Mouse (Mus musculus) inflammation-experienced regulatory T-cells, adult 6 months (primary cell): ENCODE results near the gene Eaf2. TPM values are rescaled to one million over a fixed set of nuclear protein-coding genes. Genes with fewer than 3 reads are reported as not detected.
A peak's percentile ranks its signal among the peaks of the same experiment; 100 is the strongest.
"Not testable (repeated sequence)": the region's sequence is repeated elsewhere in the genome, so short reads cannot be mapped to it uniquely, and the experiment has no call there.

Experiments
- ATAC-seq: one replicate; pipeline ENCODE4 v1.8.0; 2017
- polyA plus RNA-seq, 3 experiments: library from polyadenylated mRNA; unstranded; fragments of 100-300 nt; shearing (Covaris generic); gene quantifications; one replicate each; pipeline ENCODE4 v1.2.1; 2017

The Eaf2 gene
- 1 to 10 TPM in 1 of 3 experiments, under 1 TPM in 2; 0.36 to 2.0 (median 0.63) TPM for polyA plus RNA-seq

DNA sequence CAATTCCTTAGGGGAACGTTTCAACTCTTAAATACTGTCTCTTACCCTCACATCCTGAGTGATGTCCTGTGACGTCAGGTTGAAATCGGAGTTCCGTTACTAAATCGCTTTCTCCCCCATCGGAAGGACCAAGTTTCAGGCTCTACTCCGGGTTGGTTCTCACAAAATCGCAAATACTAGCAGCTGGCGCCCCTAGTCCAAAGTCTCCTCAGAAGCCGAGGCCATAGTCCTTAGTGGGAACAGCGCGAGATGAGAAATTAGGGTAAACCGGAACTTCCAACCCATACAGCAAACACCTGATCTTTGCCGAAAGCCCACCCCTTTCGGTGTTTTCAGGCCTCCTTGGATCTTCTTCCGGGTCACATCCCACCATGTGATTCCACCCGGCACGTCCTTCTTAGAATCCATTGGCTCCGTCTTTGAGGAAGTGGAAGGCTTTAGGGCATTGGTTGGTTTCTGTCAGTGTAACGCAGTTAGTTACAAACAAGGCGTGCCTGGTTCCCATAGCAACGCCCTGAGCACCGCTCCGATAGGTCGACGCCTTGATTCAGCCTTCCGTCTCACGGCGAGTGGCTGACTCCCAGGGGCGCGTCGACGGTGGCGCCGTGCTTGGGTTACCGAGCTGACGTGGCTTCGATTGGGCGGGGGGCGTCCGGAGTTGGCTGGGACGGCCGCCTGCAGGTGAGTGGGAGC is at the start of gene Eaf2, which contains the start of gene Golgb1:
Gene Eaf2 (minus strand): TSS at position 421 of the 693 bp plus-strand sequence.
Gene Golgb1 (plus strand): TSS at position 558 of the 693 bp plus-strand sequence.
- peak; percentile 97 for ATAC-seq

DNA sequence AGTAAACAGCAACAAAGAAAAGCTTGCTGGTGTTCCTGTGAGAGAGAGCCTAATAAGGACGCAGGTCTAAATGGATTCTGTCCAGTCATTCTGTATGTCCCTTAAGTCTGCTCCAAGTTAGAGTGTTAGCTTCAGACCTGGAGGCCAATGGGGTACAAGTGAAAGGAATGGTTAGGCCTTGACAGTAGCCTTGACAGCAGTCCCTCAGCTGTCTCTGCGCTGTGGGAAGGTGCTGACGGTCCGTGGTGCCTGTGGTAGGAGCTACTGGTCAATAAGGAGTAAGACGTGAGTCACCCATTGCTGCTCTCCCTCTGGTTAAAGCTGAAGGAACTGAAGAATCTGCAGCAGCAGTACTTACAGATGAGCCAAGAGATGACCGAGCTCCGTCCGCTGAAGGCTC is 49.5 kb upstream of the Eaf2 start:
- no peak for ATAC-seq

DNA sequence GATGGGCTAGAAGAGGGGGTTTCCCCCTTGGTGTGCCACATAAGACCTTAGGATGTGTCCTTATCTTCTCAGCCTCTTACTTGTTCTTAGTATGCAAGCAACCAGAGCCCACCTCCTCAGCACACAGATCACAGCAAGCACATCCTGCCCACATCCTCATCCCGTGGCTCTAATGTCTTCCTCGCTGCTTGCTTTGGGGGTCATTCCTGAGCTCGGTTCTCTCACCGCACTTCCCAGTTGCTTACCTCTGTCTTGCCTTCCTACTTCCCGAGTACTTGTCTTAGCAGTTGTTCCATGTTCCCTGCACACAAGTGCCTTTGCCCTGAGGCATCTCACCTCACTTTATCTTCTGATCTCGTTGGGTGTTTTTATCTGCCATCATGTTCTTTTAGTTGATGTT is 47.2 kb upstream of the Eaf2 start:
- ATAC-seq, result peak; percentile 87

DNA sequence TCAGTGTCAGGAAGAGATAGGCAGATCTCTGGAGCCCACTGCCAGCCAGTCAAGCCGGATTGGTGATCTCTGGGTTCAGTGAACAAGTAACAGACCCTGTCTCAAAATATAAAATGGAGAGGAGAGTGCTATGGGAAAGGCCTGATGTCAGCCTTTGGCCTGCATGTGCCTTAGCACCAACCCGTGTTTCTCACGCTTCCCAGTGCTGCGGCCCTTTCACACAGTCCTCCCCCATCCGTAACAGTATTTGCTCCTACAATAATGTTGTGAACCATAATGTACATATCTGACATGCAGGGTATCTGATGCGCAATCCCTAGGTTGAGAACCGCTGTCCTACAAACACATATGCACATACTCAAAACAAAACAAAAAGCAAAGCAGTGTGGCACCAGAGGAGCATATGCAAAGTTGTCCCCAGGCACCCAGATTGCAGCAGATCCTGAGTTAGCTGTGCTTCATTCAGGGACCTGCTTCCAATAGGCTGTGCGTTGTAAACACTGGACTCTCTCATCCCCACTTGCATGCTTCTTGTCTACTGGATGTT is 46.3 kb upstream of the Eaf2 start:
- no peak for ATAC-seq

DNA sequence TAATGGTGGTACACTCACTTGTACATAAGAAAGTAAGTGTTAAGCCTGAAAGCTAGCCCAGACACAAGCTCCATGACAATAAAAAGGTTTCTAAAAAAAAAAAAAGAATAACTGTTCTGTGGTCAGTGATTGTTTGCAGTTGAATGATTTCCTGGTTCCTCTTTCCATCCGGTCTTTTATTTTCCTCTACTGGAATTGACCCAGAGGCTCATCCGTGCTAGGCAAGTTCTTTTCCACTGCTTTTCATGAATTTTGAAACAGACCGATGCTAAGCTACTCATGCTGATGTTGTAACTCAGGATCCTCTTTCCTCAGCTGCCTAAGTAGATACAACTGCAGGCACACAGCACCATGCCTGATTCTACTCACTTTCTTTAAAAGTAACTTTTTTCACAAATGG is 45.6 kb upstream of the Eaf2 start:
- ATAC-seq, result no peak

DNA sequence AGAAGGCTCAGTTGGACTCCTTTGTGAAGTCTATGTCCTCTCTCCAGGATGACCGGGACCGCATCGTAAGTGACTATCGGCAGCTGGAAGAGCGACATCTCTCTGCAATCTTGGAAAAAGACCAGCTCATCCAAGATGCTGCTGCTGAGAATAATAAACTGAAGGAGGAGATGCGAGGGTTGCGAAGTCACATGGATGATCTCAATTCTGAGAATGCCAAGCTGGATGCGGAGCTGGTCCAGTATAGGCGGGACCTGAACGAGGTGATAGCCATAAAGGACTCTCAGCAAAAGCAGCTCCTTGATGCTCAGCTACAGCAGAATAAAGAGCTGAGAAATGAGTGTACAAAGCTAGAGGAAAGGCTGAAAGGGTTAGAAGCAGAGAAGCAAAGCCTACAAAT is 43.7 kb upstream of the Eaf2 start:
- ATAC-seq, result no peak

DNA sequence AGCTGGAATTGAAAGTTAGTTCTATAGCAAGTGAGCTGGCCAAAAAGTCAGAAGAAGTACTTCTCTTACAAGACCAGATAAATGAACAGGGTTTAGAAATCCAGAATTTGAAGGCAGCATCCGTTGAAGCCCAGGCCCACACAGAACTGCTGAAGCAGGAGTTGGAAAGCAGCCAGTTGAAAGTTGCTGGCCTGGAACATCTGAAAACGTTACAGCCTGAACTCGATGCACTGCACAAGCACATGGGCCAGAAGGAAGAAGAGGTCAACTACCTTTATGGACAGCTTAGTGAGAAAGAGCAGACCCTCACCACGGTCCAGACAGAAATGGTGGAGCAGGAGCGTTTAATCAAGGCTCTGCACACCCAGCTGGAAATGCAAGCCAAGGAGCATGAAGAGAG is 39.4 kb upstream of the Eaf2 start:
- no peak for ATAC-seq

DNA sequence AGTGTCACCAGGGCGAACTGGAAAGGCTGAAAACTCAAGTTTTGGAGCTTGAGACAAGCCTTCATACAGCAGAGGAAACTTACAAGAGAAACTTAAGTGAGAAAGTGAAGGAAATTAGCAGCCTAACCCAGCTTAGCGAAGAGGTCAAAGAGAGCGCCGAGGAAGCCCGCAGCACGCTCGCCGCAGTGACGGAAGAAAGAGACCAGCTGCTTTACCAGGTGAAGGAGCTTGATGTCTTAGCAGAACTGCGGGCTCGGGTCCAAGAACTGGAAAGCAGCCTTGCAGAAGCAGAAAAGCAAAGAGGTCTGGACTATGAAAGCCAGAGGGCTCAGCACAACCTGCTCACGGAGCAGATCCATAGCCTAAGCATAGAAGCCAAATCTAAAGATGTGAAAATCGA is 37.5 kb upstream of the Eaf2 start:
- ATAC-seq, result no peak

DNA sequence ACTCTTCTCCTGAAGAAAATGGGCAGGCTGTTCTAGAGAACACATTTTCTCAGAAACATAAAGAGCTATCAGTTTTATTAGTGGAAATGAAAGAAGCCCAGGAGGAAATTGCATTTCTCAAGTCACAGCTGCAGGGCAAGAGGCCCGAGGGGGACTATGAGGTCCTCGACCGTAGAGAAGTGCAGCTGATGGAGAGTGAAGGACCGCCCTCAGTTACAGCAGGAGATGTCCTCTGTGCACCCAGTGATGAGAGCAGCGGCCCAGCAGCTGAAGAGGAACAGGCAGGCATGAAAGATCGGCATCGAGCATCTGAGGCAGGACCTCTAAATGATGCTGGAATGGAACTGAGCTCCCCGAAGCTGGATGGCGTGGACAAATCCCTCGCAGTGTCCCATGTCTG is 37.1 kb upstream of the Eaf2 start:
- ATAC-seq, result no peak

DNA sequence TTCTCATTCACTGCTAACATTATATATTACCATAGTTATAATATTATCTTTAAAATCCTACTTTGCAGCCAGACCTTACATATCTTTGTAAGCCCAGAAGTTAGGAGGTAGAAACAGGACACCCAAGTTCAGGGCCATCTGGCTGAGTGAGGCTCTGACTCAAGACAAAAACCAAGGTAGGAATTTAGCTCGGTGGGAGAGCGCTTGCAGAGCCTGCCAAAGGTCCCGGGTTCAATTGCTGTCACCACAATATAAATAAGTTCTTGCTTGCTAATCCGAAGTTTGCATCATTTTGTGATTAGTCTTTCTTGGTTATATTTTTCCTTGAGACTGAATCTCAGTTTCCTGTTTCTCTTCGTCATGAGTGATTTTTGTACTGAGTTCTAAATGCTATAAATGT is 28.4 kb upstream of the Eaf2 start:
- no peak for ATAC-seq

DNA sequence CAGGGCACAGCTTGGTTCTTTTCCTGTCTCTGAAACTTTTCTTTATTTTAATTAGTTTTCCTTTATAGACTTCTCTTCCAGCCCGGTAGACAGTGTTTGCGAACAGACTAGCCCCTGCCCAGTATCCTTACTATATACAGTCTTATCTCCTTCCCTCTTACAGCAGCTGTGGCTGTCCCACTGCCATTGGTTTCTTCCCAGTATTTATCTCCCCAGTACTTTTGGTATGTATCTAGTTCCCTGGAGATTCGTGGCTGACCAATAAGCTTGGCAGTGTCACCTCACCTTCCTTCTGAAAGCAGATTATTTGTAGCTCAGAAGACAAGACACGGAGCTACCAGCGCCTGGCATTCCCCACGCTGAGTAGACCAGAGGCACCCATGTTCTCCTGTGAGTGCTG is 21.9 kb upstream of the Eaf2 start:
- ATAC-seq, result no peak

DNA sequence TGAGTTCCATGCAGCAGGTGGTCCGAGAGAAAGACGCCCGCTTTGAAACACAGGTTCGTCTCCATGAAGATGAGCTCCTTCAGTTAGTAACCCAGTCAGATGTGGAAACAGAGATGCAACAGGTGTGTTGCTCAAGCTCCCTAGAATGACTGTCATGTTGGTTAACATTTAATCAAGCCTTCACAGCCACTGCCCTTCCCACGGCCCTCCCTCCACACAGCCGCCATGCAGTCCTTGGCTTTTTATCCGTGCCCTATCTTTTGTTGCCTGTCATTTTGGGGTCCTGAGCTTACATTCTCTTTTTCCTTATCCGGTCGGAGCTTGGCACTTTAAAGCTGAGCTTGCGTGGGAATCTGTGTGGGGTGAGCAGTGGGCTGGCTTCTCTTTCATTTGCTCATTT is 18.5 kb upstream of the Eaf2 start:
- no peak for ATAC-seq

DNA sequence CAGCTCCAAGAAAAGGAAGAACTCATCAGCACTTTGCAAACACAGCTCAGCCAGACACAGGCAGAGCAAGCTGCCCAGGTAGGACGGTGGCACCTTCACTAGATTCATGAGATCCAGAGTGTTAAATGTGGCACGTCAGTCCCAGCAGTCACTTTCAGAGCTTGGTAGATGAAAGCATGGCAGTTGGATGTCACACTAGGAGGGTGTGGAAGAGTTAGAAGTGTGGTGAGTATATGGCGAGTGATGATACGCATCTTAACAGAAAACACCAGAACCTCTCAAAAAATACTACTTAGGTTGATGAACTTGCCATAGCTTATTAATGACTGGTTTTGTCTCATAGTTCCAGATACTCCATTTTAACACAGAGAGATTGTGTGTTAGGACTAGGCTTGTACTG is 16.6 kb upstream of the Eaf2 start:
- no peak for ATAC-seq

DNA sequence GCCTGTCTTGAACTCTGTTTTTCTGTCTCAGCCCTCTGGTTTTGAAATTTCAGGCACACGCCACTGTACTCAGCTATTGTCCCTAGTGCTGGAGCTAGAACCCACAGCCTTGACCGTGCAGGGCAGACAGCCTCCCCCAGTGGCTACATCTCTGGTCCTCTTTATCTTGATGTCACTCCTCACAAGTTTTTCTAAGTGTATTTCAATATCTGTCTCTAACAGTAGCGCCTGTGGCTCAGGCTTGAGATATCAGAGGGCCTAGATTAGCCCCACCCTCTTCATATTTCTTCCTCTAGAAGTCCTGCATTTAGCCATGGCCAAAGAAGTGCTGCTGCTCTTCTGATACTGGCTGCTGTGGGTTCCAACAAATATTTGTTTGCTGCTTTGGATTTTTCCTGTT is 15.8 kb upstream of the Eaf2 start:
- no peak for ATAC-seq

DNA sequence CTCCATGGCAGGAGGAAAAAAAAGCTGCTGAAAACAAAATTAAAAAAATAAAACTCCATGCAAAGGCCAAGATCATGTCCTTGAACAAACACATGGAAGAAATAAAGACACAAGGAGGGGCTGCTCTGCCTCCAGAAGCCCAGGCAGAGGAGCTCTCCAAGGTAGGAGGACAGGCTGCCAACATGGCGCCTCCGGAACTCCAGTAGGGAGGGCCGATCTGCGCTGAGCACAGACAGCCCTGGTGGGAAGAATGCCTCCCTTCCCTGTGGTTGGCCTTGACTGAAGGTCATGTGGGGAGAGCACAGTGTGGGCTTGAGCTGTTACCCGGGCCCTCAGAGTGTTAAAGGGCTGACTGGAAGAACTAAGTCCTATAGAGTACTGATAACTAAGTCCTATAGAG is 12.7 kb upstream of the Eaf2 start:
- no peak for ATAC-seq

DNA sequence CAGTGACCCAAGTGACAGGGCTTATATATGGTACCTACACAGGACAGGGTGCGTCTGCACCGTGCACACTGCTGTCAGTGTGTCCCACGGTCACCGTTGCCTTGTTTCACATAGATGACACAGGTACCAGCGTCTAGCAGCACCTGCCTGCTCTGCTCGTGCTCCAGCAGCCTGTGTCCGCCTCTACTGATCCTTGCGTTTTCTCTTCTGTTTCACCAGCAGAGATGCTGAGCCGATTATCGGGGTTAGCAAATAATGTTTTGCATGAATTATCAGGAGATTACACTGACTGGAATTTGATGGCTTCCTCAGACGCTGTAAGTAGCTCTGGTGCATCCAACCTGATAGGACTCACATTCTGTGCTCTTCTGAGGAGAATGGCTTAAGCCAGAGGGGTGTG is 11.1 kb upstream of the Eaf2 start:
- no peak for ATAC-seq

DNA sequence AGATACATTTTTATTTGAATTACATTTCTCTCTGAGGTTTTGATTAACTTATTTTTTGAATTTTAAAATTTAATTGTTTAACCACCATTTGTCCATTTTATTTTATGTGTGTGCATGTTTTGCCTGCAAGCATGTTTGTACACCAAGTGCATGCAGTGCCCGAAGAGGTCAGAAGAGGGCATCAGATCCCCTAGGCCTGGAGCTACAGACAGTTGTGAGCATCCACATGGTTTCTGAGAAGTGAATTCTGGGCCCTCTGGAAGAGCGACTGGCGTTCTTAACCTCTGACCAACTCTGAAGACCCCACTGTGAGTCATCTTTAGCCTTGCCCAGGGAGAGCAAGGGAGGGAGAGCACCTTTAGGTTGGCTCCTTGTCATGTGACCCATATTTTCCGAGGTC is 10.1 kb upstream of the Eaf2 start:
- ATAC-seq, result no peak

DNA sequence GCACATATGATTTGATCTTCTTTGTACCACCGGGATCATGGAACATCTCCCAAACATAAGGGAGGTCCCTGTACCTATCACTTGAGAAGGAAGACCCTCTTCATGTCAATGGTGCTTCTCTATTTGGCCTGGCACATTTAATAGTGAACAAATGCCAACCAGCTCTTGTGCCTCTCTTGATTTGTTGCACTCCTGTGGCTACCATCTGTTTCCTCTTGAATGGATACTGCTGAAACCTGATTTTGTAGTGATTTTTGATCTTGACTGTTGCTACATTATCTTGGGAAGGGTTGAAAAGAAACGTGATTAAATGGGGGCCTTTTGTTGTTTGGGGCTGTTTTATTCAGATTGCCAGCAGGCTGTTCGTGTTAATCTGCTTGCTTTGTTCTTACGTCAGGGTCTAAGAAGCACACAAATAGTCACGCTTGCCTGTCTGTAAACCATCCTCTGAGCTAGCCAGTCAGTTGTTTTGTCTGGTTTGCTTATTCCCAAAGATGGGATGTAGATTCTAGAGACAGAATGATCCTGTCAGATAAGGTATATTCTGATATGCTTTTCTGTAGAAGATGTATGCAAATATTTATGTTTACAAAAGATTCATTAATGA is 8.0 kb upstream of the Eaf2 start:
- no peak for ATAC-seq

DNA sequence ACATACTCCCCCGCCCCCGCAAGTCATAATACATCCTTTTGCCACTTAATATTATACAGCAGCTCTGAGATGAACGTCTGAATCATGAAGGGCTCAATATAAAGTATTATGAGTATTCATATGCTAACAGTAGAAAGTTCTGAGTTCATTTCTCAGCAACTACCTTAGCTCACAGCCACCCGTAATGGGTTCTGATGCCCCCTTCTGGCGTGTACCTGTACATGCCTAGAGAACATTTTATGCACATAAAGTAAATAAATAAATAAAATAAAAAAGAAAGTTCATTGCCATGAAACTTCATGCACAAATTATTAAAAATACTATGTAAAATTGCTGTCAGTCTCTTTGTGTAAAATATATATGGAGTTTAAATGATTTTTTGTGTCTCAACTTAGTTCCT is 2.5 kb upstream of the Eaf2 start:
- ATAC-seq, result no peak

DNA sequence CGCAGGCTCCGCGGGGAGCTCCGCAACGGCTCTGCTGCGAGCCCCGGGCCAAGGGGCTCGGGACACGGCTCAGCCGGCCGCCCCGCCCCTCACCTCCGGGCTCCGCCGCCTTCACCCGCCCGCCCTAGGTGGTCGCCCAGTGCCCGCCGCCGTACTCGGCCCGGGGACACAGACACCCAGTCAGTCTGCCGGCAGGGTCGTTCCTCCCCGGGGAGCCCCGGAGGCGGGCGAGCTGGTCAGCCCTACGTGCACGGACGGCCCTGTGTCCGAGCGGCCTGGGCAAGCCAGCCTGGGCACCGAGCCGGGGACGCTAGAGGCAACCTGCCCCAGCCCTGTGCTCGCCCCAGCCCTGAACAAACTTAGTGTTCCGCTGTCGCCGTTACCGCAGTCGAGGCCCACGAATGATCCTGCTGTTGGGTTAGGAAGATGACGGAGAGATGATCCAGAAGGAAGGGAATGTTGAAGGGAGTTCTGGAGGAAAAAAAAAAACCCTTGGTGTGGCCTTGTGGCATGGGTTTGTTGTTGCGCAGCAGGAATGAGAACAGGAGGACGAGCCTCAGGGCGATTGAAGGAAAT is 561 bp upstream of the Eaf2 start:
- peak; percentile 22 for ATAC-seq

DNA sequence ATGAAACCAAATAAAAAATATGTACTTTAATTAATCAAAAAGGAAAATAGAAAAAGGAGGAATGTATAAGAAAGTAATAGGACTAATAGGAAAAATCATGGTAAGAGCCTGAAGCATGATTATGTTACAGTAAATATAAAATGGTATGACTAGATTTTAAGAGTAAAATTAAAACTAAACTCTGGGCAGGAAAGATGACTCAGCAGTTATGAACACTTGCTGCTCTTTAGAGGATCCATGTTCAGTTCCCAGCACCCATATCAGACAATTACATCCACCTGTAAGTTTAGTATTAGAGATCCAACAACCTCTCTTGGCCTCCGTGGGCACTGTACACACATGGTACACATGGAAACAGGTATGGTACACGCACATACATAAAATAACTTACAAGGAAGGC is 5.4 kb downstream of the Eaf2 start:
- no peak for ATAC-seq

DNA sequence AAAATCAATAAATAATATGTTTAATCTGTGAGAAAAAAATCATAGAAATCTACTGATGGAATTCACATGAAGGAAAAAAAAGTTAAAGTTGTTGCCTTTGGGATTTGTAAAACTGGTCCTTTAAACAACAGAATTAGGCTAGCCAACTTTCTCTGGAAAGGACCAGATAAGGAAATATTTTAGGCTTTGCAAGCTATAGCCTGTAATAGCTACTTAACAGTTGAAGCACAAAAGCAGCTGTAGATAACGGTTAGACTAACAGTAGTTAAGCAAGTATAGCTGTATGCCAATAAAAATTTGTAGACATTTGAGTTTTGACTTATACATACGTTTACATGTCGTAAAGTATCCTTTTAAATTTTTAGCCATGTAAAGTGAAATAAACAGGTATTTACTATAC is 11.2 kb downstream of the Eaf2 start:
- ATAC-seq, result no peak

DNA sequence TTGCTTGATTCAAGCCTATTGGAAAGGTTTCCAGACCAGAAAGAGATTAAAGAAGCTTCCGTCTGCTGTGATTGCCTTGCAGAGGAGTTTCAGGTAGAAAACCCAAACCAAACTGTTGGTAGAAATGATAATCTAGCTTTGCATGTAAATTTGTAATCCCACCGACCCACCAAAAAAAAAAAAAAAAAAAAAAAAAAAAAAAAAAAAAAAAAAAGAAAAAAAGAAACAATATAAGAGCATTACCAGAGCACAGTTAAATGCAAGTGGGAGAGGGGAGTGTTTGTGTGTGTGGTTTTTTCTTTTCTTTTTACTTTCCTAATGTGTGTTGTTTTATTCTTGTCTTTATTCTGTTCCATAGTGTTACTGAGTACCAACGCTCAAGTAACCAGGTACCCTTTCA is 23.6 kb downstream of the Eaf2 start:
- ATAC-seq, result no peak

DNA sequence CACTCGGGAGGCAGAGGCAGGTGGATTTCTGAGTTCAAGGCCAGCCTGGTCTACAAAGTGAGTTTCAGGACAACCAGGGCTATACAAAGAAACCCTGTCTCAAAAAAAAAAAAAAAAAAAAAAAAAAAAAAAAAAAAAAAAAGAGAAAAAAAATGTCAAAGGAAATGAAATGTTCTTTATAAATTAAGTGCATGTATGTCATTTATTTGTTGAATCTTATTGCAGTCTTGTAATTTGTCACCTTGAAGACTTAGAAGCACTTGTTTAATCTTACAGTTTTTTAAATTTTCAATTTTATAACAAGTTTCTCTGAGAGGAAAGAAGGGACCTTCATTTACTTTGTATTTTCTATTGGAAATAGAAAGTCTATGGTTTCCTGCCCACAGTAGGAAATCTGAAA is 27.9 kb downstream of the Eaf2 start:
- ATAC-seq, result not testable (repeated sequence)
